Mouse (Mus musculus): ENCODE measurements around the gene Trmt1. TPM values are rescaled to one million over a fixed set of nuclear protein-coding genes. Genes with fewer than 3 reads are reported as not detected.

Trmt1 gene
- total and polyA plus RNA-seq, 2 experiments = 20.7 to 58.6 TPM

DNA sequence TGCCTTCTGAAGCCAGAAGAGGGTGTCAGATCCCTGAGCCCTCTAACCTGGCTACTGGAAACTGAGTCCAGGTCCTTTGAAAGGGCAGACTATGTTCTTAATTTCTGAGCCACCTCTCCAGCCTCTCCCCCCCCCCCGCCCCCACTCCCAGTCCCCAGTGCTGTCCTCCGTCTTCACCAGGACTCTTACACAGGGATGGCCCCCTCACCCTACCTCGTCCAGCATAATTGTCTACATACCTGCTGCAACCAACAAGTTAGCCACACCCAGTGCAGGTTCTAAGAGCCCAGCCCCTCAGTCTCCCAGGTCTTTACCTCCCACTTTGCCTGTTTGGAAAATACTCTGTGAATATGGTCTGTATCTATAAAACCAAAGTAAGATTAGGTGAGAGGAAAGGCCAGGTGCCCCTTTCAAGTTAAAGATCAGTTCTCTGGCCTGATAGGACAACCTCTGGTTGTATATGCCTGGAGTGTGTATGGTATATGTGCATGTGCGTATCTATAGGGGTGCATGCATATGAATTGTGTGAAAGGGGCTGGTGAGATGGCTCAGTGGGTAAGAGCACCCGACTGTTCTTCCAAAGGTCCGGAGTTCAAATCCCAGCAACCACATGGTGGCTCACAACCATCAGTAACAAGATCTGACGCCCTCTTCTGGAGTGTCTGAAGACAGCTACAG lies 45.4 kb upstream of the Trmt1 start:
- TF ChIP-seq POLR2A (IDR thresholded peaks at IDR 0.05; ENCODE audit: extremely low read depth, insufficient read depth, low read length) (no peak), CTCF (IDR thresholded peaks at IDR 0.05; ENCODE audit: low read depth, low read length) (no peak)
- no peaks in the 10 kb centered on the region for H3K27me3 ChIP-seq (ENCODE audit: control insufficient read depth, insufficient read depth, low read length)
- no peak for DNase-seq (ENCODE audit: extremely low read depth, low read depth, low spot score)
- no peak overlapping the region for H3K9ac ChIP-seq (ENCODE audit: low read depth, low read length)
- H3K4me3 ChIP-seq (ENCODE audit: insufficient read depth, low read depth, low read length) = no peak overlapping the region
- 88% methylated on average over 7 of the region's 7 CpGs for WGBS
- H3K79me2 ChIP-seq (ENCODE audit: control insufficient read depth, insufficient read depth, low read length) = no peaks in the 10 kb centered on the region
- H3K4me1 ChIP-seq (ENCODE audit: control insufficient read depth, insufficient read depth, low read length) = peaks cover 15% of the 10 kb centered on the region
- H3K36me3 ChIP-seq (ENCODE audit: control insufficient read depth, insufficient read depth, low read length) = no peaks in the 10 kb centered on the region
- no peak overlapping the region for H3K27ac ChIP-seq (replicated peaks; ENCODE audit: insufficient read depth, low read depth, low read length)

DNA sequence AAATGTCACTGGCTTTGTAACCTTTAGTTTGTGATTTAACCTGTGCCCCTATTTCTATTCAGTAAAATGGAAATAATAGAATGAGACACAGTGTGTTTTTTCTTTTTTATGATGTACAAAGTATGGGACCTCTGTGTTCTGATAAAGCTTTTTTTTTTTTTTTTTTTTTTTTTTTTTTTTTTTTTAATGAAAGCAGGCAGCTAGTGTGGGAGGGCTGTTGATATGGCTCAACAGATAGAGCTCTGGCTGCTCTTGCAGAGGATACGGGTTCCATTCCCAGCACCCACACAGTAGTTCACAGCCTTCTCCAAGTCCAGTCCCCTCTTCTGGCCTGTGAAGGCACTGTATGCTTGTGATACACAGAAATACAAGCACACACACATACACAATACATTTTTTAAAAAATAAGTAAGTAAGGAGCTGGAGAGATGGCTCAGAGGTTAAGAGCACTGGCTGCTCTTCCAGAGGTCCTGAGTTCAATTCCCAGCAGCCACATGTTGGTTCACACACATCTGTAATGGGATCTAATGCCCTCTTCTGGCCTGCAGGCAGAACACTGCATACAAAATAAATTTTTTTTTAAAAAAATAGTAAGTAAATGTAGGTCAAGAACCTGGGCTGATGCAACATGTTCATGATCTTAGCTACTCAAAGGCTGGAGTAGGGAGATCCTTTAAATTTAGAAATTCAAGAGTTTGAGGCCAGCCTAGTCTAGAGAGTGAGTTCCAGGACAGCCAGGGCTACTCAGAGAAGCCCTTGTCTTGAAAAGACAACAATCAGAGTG lies 44.3 kb upstream of the Trmt1 start:
- DNase-seq (ENCODE audit: extremely low read depth, low read depth, low spot score) = peak; percentile 36
- no peak for TF ChIP-seq POLR2A (IDR thresholded peaks at IDR 0.05; ENCODE audit: extremely low read depth, insufficient read depth, low read length)
- TF ChIP-seq CTCF (IDR thresholded peaks at IDR 0.05; ENCODE audit: low read depth, low read length) = no peak
- Histone ChIP-seq H3K9ac (ENCODE audit: low read depth, low read length) (no peak overlapping the region), H3K4me1 (ENCODE audit: control insufficient read depth, insufficient read depth, low read length) (peaks cover 15% of the 10 kb centered on the region), H3K27me3 (ENCODE audit: control insufficient read depth, insufficient read depth, low read length) (no peaks in the 10 kb centered on the region), H3K27ac (replicated peaks; ENCODE audit: insufficient read depth, low read depth, low read length) (peak overlapping the region; percentile 72), H3K36me3 (ENCODE audit: control insufficient read depth, insufficient read depth, low read length) (no peaks in the 10 kb centered on the region), H3K4me3 (ENCODE audit: insufficient read depth, low read depth, low read length) (no peak overlapping the region), H3K79me2 (ENCODE audit: control insufficient read depth, insufficient read depth, low read length) (no peaks in the 10 kb centered on the region)
- 89% methylated on average over 1 of the region's 1 CpGs for WGBS

DNA sequence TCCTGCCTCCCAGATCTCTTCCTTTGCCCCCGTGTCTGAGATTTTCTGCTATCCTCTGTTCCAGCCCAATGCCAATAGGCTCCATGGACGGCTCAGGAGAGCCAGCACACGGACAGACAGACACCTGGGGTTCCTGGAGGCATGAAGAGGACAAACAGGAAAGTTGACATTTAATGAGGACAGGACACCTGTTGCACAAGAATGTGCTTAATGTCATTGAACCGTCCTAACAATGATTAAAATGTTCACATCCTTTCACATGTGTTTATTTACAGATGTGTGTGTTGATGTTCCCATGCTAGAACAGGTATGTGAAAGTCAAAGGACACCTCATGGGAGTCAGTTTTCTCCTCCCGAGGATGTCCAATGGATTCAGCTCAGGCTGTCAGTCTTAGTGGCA lies 43.1 kb upstream of the Trmt1 start:
- H3K27me3 ChIP-seq (ENCODE audit: control insufficient read depth, insufficient read depth, low read length) = no peaks in the 10 kb centered on the region
- H3K4me1 ChIP-seq (ENCODE audit: control insufficient read depth, insufficient read depth, low read length) = peaks cover 15% of the 10 kb centered on the region
- H3K4me3 ChIP-seq (ENCODE audit: insufficient read depth, low read depth, low read length) = no peak overlapping the region
- no peaks in the 10 kb centered on the region for H3K79me2 ChIP-seq (ENCODE audit: control insufficient read depth, insufficient read depth, low read length)
- TF ChIP-seq POLR2A (IDR thresholded peaks at IDR 0.05; ENCODE audit: extremely low read depth, insufficient read depth, low read length) (no peak), CTCF (IDR thresholded peaks at IDR 0.05; ENCODE audit: low read depth, low read length) (no peak)
- peak; percentile 87 for DNase-seq (ENCODE audit: extremely low read depth, low read depth, low spot score)
- H3K36me3 ChIP-seq (ENCODE audit: control insufficient read depth, insufficient read depth, low read length) = no peaks in the 10 kb centered on the region
- H3K9ac ChIP-seq (ENCODE audit: low read depth, low read length) = no peak overlapping the region
- H3K27ac ChIP-seq (replicated peaks; ENCODE audit: insufficient read depth, low read depth, low read length) = peak overlapping the region; percentile 72
- 30% methylated on average over 5 of the region's 5 CpGs for WGBS

DNA sequence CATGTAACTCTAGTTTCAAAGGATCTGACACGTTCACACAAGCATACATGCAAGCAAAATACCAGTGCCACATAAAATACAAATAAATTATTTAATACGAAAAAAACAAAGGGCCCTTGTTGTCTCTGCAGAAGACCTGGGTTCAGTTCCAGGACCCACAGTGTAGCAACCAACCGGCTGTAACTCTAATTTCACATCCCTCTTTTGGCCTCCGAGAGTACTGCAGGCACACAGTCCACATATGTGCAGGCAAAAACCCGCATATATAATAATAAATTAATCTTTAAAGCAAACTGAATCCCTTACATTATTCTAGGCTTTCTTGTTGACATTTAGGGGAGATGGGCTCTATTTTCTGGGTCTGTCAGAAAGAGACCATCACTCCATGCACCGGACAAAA lies 39.3 kb upstream of the Trmt1 start:
- no peak overlapping the region for H3K27ac ChIP-seq (replicated peaks; ENCODE audit: insufficient read depth, low read depth, low read length)
- peaks cover 23% of the 10 kb centered on the region for H3K4me1 ChIP-seq (ENCODE audit: control insufficient read depth, insufficient read depth, low read length)
- 72% methylated on average over 6 of the region's 6 CpGs for WGBS
- DNase-seq (ENCODE audit: extremely low read depth, low read depth, low spot score) = no peak
- H3K27me3 ChIP-seq (ENCODE audit: control insufficient read depth, insufficient read depth, low read length) = no peaks in the 10 kb centered on the region
- no peak overlapping the region for H3K4me3 ChIP-seq (ENCODE audit: insufficient read depth, low read depth, low read length)
- H3K9ac ChIP-seq (ENCODE audit: low read depth, low read length) = no peak overlapping the region
- no peak for TF ChIP-seq POLR2A (IDR thresholded peaks at IDR 0.05; ENCODE audit: extremely low read depth, insufficient read depth, low read length)
- TF ChIP-seq CTCF (IDR thresholded peaks at IDR 0.05; ENCODE audit: low read depth, low read length) = no peak
- no peaks in the 10 kb centered on the region for H3K79me2 ChIP-seq (ENCODE audit: control insufficient read depth, insufficient read depth, low read length)
- H3K36me3 ChIP-seq (ENCODE audit: control insufficient read depth, insufficient read depth, low read length) = no peaks in the 10 kb centered on the region

DNA sequence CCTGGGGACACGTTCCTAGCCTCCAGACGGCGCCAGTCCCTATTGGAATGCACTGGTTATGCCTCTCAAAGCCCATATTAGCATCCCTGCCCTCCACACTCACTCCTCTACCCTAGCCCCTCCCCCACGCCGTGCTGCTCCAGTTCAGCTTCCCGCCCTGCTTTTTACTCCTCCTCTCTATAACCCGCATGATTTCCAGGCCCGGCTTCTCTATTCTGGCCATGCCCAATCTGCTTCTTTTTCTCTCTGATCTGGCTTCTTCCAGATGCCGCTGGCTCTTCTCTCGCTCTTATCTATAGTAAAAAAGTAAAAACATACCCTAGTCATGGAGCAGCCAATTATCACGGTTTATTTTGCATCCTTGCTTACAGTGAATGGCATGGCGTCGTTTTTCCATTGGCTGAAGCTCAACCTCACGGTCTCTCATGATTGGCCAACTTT lies 38.6 kb upstream of the Trmt1 start:
- TF ChIP-seq POLR2A (IDR thresholded peaks at IDR 0.05; ENCODE audit: extremely low read depth, insufficient read depth, low read length) (no peak), CTCF (IDR thresholded peaks at IDR 0.05; ENCODE audit: low read depth, low read length) (peak; percentile 23; the same call in 1 of the 2 replicates)
- 16% methylated on average over 14 of the region's 14 CpGs for WGBS
- Histone ChIP-seq H3K27ac (replicated peaks; ENCODE audit: insufficient read depth, low read depth, low read length) (no peak overlapping the region), H3K36me3 (ENCODE audit: control insufficient read depth, insufficient read depth, low read length) (no peaks in the 10 kb centered on the region), H3K27me3 (ENCODE audit: control insufficient read depth, insufficient read depth, low read length) (no peaks in the 10 kb centered on the region), H3K9ac (ENCODE audit: low read depth, low read length) (no peak overlapping the region), H3K79me2 (ENCODE audit: control insufficient read depth, insufficient read depth, low read length) (no peaks in the 10 kb centered on the region), H3K4me1 (ENCODE audit: control insufficient read depth, insufficient read depth, low read length) (peaks cover 19% of the 10 kb centered on the region), H3K4me3 (ENCODE audit: insufficient read depth, low read depth, low read length) (no peak overlapping the region)
- DNase-seq (ENCODE audit: extremely low read depth, low read depth, low spot score) = no peak

DNA sequence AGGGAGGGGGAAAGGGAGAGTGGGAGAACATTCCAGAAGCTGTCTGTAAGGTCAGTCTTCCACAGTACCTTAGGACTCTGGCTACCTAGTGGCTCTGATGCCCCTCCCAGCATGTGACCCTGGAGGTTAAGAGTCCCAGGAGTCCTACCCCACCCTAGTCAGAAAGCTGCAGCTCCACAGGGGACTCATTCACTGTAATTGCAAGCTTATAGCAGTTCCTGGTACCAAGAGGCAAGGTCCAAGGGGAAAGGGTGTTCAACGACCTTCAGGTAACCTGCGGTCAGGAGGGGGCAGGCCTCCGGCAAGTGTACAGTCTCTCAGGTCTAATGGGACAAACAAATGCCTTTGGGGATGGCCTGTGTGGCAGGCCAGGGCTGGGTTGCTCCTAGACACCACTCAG lies 35.9 kb upstream of the Trmt1 start:
- no peak overlapping the region for H3K4me3 ChIP-seq (ENCODE audit: insufficient read depth, low read depth, low read length)
- no peaks in the 10 kb centered on the region for H3K27me3 ChIP-seq (ENCODE audit: control insufficient read depth, insufficient read depth, low read length)
- DNase-seq (ENCODE audit: extremely low read depth, low read depth, low spot score) = peak; percentile 78
- TF ChIP-seq POLR2A (IDR thresholded peaks at IDR 0.05; ENCODE audit: extremely low read depth, insufficient read depth, low read length) (0 out of 2 replicates have a peak, but pooled peaks have one; percentile 9), CTCF (IDR thresholded peaks at IDR 0.05; ENCODE audit: low read depth, low read length) (no peak)
- H3K4me1 ChIP-seq (ENCODE audit: control insufficient read depth, insufficient read depth, low read length) = peaks cover 10% of the 10 kb centered on the region
- 23% methylated on average over 3 of the region's 3 CpGs for WGBS
- H3K9ac ChIP-seq (ENCODE audit: low read depth, low read length) = no peak overlapping the region
- H3K79me2 ChIP-seq (ENCODE audit: control insufficient read depth, insufficient read depth, low read length) = no peaks in the 10 kb centered on the region
- peak overlapping the region; percentile 71 for H3K27ac ChIP-seq (replicated peaks; ENCODE audit: insufficient read depth, low read depth, low read length)
- H3K36me3 ChIP-seq (ENCODE audit: control insufficient read depth, insufficient read depth, low read length) = no peaks in the 10 kb centered on the region
